Mouse (Mus musculus): ENCODE results near the gene Ttc33. TPM values are rescaled to one million over a fixed set of nuclear protein-coding genes. Genes with fewer than 3 reads are reported as not detected.

Ttc33 gene
- total RNA-seq, 2 experiments from 2014 or later, result 47.3 to 47.8 TPM

Other genes with a start within 250 kb of the Ttc33 start
- gene C7, start 121.8 kb upstream of the Ttc33 start, total RNA-seq (2021), result under 1 TPM; 0.47 to 0.81 TPM
- under 1 TPM; 0.73 to 0.88 TPM for gene Card6, start 77.0 kb upstream of the Ttc33 start, total RNA-seq (2021)
- 100 to 1,000 TPM; 247 to 251 TPM for gene Rpl37, start 68.9 kb upstream of the Ttc33 start, total RNA-seq (2021)
- gene Prkaa1, start 41.7 kb upstream of the Ttc33 start, total RNA-seq (2021), result 10 to 100 TPM; 15.7 to 18.2 TPM
- gene Ptger4, start 58.7 kb downstream of the Ttc33 start, total RNA-seq (2021), result 1 to 10 TPM; 2.4 to 2.9 TPM